Mouse (Mus musculus) spleen, postnatal 4 days (tissue): ENCODE data around the gene Cbs.
A peak's percentile ranks its signal among the peaks of the same experiment; 100 is the strongest.
"Not testable (repeated sequence)": the region's sequence is repeated elsewhere in the genome, so short reads cannot be mapped to it uniquely, and the experiment has no call there.

Experiments
- DNase-seq, 2 experiments: peaks; one replicate each; pipeline ENCODE4 v3.0.0; 2022; ENCODE audit warnings: low spot score in 2 of 2

The Cbs gene

DNA sequence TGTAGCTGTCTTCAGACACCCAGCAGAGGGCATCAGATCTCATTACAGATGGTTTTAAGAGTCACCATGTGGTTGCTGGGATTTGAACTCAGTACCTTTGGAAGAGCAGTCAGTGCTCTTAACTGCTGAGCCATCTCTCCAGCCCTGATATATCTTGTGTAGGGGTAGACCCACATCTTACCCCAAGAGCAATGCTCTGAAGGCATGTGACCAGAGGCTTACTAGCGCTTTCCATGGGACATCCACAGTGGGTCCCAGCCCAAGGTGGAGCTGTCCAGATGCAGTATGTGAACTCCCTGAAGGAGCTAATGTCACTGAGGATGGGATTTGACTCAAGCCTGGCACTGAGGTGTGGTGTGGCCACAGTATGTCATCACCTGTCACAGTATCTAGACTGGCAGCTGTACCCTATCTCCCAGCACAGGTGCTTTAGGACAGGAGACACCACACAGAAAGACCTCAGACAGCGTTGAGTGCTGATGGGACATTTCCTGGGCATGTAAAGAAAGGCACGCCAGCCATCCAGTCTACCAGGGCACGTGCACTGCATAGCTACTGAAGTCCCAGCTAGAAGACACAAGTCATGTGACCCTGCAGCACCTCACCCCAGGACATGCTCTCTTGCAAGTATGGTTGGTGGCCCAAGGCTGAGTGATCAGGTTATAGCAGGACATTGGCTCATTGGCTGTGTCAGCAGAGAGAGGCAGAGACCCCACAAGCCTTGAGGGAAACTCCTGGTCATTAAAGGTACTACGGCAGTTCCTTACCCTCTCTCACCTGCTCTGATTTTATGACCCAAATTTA is 9.4 kb upstream of the Cbs start:
- no peak for DNase-seq

DNA sequence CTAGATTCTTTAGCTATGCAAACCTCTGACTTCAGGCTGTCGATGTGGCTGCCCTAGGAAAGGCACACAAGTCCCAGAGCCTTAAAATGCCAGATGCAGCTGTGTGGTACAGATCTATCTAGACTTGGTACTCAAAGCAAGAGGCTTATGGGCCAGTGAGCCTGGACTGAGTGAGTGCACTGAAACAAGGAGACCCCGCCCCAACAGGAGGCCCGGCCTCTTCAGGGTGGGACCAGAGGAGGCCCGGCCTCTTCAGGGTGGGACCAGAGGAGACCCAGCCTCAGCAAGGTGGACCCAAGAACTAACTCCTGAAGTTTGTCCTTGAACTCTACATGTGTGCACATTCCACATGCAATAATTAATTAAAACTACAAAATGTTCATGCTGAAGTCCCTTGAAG is 5.9 kb upstream of the Cbs start:
- no peak for DNase-seq

DNA sequence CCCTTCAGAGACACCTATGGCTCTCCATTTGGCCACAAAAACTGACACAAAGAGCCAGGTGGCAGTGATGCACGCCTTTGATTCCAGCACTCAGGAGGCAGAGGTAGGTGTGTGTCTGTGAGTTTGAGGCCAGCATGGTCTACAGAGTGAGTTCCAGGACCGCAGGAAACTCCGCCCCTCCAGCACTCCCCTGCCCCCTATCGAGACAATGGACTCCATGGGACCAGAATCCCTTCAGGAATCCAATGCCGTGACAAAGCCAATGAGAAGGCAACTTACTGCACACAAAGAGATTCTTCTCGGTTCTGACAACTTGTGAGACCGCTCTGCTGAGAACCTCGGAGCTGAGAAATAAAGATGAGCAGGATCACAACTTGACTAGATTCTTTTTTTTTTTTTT is 5.3 kb upstream of the Cbs start:
- no peak for DNase-seq

DNA sequence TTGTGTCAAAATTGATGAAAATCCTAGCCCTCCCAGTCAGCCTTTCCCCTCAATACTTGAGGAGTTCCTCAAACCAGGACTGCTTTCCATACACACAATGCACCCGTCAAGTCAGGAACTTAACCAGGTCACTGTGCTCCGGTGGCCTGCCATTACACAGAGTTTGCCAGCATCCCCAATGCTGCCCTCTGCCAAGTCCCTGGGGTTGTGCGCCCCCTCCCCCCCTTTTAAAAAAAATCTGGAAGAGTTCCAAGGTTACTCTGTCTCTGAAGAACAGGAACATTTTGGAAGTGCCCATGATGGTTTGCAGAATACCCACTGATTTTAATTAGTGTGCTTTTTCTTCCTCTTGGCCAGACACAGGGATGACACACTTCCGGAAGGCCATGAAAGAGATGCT is 2.6 kb upstream of the Cbs start:
- DNase-seq = no peak

DNA sequence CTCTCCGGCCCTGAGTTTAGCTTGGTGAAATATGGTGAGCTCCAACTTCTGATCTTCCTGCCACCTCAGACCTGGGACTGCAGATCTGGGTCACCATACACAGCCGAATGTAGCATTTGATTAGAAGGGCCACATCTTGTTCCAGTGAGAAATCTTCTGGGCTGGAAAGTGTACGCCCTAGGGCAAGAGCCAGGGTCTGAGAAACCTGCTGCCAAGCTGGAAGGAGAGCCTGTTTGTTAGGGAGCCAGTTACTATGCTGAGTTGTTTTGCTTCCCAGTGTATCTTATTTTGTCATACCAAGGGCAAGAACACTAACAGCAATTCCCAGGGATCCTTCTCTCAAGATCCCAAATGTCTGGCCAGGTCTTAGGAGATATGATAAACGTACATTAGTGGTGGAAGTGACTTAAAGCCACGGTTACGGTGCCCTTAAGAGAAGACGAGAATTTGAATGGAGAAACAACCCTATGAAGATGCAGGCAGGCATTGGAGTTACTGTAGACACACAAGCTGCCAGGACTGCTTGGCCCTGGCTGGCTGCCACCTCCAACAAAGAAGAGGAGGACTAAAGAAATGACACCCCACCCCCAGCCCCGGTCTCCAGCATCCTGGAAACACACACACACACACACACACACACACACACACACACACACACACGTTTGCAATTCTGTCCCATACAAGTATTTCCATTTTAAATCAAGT is 980 bp upstream of the Cbs start:
- no peak for DNase-seq

DNA sequence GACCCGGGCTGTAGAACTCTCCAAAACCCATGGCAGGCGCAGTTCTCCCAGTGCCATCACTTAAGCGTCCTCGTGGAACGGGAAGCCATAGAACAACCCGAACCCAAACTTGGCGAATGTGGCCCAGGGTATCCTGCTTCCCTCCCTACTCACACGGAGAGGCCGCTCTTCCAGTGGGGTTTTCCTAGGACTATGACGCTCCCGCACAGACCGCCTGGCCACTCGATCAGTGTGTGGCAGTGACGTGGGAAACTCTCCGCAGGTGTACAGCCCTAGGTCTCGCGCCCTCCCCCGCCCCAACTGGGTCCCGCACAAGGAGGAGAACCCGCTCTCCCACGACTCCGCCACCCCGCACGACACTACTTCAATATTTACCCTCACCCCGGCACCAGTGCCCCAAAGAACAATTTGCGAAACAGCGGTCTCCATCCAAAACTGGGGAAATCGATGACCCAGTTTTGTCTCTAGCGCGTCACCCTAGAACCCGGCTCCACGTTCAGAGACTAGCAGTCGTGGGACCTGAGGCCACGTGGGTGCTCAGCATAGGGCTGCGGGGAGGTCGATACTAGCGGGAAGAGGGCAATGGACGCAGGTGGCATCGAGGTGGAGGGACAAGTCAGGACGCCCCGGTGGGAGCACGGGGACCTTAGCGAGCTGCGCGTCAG is 629 bp downstream of the Cbs start:
- DNase-seq = no peak

DNA sequence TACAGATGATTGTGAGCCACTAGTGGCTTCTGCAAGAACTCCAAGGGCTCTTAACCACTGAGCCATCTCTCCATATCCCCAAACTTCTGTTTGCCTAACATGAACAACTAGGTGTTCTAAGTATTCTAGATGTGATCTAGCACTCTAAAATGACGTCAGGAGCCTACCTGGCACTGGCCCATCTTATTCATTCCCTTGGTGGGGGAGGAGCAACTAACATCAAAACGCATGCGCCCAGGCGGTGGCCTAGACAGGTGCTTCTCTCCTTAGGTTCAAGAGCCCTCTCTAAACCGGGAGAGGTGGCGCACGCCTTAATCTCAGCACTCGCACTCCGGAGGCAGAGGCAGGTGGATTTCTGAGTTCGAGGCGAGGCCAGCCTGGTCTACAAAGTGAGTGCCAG is 1.3 kb downstream of the Cbs start:
- no peak for DNase-seq

DNA sequence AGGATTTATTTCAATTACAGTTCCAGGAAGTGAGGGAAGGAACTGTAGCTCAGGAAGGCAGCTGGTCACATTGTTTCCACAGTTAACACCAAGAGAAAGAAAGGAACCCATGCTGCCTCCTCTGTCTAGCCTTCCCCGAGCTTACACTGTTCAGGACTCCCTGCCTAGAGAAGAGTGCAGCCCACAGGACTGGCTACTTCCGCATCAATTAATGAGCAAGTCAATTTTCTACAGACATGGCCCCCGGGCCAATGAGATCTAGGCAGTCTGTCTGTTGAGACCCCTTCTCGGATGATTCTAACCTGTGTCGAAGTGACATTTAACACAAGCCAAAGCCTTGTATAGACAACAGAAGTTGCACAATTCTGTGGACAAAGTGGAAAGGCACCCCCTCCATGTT is 2.1 kb downstream of the Cbs start:
- no peak for DNase-seq

DNA sequence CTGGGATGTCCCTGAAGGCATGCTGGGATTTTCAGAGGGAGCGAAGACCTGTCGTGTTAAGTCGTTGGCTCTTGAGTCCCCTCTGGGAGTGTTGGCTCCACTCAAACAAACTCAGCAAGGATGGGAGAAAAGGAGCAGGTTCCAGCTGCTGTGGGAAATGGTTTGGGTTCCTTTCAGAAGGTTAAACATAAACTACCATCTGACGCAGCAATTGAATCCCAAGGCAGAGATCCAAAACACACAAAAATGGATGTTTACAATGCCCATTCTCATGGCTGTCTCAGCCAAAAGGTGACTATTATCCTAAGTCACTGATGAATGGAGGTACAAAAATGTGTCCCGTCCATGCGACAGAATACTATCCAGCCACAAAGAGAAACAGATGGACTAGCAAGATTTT is 4.0 kb downstream of the Cbs start:
- DNase-seq = no peak

DNA sequence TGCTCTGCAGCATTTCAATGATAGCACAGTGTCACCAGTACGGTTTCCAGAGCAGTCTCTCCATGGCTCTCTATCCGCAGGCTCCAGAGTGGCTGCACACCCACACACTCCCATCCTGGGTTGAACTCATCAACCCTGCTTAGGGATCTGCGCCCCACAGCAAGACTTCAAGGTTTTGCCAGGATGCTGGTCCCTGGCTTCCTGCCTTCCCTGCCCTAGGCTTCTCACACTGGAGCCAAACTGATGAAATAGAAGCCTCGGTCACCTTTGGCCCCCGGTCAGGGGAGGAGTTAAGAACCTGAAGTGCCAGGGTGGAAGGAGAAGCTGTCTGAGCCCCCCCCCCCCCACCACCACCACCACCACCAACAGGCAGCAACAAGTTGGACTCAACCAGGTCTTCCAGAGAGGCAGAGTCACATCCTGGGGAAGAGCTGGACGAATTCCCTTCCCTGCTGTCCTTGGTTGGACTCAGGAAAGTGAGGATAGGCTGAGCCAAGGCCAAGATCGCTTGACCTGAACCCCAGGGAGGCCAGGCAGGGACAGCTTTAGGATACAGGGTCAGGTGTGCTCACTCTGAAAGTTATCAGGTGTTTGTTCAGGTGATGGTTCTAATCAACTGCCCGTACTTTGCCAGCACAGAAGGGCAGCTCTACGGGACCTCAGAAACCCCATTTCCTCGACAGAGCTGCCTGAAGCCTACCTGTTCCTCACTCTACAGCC is 5.8 kb downstream of the Cbs start:
- DNase-seq = no peak

DNA sequence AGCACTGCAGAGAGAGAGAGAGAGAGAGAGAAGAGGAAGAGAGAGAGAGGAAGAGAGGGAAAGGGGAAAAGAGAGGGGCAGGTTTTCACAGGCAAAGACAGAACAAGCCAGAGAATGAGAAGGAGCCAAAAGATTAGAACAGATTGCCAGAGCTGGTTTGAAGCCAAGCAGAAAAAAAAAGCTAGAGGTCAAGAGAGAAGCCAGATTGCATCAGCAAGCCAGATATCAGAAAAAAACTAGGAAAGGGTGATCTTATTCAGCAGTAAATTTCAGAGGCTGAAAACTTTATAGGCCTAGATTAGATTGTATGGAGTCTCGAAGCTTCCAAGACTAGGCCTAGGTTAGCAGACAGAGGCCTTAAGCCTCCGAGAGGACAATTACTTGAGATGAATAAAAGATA is 9.1 kb downstream of the Cbs start:
- DNase-seq = no peak

DNA sequence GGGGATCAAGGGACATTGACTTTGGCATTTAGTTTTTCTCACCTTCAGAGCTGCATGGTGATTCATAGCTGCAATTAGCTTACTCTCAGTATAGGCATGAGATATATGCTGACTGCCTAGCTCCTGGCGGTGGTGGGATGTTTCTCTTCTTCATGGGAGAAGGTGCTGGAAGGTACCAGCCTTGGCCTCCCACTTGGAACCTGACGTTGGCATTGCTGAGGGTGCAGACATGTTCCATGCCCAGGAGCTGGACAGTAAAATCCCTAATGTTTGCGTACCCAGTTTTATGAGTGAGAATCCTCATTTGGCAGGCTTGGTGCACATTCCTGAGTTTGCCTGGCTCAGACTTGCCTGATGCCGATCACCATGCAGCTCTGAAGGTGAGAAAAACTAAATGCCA is 13.9 kb downstream of the Cbs start:
- DNase-seq = no peak

DNA sequence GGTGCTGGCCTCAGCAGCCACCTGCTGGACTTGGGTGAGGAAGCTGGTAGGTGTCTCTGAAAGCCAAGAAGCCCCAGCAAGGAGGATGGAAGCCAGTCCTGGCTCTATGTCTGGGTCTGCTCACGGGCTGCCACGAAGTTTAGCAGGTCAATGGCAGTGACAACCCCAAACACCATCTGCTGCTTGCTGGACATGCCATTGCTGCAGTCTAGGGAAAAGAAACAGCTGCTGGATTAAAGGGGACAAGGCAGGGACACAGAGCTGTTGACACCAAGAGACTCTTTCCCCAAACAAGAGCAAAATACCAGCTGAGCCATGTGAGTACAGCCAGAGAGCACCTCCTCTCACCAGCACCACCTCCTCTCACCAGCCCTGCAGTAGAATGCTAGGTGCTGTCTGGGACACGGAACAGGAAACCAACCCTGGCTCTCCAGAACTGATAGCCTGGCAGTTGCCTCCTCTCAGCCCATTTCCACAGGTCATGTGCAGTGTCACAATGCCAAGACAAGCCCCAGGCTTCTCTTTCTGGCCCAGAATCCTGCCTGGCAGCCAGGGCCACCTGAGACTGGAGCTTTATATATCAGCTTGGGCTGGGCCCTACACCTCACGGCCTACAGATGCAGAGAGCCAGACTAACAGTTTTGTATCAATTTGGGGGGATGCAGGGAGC is 23.8 kb downstream of the Cbs start:
- DNase-seq = no peak

DNA sequence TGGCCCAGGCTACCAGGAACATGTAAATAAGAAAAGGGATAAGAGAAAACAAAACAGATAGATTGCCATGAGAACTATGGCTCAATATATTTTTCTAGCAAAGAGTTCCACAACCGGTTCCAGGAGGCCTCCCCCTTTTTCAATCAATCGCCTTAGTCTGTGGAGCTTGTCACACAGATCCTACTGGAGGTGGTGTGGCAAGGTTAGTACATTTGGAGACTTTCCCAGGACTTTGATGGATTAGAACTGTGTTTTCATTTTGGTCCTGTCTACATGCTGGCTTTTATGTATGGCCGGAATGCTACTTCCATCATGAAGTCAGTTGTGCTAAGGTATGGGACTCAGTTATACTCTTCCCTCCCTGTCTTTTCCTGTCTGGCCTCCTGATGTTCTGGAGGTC is 27.1 kb downstream of the Cbs start:
- DNase-seq = no peak

DNA sequence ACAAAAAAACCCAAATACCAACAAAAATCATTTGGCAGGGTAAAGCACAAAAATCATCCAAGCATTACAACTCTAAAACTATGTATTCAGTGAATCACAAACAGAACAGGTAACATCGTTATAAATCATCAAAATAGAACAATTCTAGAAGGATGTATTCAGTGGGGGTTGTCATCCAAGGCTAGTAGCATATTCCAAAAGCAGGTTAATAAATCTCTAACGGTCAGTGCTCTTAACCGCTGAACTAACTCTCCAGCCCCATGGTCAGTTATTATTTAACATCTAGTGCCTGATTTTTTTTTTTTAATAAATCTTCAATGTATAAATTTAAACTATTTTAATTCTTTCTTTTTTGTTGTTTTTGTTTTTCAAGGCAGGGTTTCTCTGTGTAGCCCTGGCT is 27.9 kb downstream of the Cbs start:
- DNase-seq = not testable (repeated sequence)

DNA sequence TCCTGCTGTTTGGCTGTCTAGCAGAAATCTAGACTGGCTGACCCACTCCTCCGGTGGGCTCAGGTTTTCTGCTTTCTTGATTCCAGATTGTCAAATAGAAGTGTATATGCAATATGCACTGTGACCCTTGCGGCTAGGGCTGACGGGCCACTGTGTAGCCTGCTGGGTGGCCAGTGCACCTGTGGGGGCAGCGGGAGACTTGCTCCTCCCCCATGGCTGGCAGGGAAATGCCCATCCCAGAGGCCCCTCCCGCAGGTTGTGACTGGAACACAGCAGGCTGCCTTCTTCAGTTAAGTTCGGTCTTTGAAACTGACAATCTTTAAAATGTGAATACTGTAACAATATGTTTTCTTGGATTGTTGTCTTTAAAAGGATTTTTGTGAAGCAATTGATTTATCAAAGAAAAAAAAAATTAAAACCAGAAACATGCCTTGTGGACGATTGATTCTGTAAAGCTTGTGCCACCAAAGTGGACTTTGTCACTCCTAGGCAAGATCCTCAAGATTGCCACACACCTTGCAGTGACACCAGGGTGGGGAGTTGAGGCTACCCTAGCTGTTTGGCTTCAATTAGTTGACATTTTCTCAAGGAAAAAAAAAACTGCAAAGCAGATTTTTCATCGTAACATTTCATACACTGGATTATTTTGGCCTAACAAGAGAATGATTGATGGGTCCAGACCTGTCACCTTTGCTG is 29.6 kb downstream of the Cbs start:
- DNase-seq = no peak

DNA sequence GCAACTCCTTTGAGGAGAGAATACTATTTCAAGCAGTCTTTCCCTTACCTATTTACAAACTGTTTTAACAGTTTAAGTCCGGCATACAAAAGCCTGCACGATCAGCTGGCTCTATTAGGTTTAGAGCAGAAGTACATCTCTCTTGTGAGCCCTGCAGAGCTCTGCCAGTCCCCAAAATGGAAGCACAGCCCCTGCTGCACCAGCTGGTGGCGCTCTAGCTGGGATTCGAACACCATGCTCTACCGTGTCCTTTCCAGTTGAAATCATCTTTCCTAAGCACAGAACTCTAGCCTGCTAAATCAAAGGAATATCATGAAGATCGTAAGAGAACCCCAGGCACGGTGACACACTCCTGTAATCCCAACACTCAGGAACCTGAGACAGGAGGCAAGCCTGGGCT is 30.6 kb downstream of the Cbs start:
- DNase-seq = no peak

DNA sequence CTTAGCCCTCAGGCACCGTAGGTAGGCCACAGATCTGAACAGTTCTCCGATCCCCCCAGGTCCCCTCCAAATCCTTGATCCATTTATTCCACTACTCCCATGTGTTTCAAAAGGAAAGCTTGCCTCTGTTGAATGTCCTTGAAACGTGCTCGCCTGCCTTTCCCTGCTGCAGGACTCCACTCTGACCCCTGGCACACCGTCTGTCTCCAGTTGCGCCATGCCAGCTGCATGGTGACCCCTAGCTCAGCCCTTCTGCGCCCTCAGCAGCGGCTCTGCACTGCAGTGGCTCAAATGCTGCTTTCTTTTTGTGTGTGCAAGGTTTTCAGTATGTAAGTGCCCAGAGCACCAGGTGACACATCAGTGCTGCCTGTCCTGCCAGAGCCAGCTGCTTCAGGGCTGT is 38.4 kb downstream of the Cbs start:
- no peak for DNase-seq

DNA sequence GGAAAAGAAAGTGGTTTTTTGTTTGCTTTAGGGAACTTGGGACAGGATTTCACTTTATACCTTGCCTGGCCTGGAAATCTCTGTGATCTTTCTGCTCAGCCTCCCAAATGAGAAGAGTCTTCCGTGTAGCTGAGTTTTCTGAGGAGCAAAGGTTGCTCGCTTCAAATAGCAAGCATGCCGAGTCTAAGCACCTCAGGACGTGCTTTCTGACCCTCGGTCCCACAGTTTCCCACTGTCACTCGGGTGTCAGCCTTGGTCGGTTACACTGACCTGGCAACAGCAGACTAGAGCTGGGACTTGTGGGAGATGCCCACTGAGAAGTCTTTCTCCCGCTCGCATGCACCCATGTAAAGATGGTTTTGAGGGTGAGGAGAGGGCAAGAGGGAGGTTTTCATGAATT is 39.1 kb downstream of the Cbs start:
- DNase-seq = no peak

DNA sequence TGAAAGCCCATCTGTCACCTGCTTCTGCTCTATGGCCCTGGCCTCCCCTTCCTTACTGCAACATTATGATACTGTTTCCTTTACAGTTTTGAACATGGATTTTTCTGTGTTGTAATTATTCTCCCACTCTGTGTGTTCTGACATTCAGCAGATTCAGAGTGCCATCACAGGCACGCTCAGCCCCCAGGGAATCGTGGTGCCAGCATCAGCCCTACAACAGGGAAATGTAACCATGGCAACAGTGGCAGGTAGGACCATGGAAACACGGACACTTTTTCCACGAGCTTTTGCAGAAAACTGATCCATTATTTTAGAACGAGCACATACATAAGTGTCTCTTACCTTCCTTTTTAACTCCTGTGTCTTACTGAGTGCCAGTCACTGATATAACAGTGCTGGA is 42.0 kb downstream of the Cbs start:
- no peak for DNase-seq

DNA sequence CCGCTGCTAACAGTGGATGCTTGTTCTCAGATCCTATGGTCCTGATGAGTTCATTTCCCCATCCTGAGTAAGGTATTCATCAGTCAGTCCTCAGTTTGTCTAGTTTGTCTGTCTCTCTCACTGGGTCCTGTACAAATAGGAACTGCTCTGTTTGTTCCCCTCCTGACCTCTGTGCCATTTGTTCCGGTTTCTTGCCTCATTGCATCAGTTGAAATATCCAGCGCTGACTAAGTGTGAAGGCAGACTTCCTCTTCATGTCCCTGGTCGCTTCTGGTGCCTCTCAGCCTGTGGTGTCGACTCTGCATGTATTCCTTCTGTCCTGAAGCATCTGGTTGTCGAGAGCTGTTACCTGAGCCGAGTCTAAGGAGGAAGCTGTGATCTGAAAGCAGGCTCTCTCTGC is 42.4 kb downstream of the Cbs start:
- DNase-seq = peak in 1 of 2 experiments; percentile 22
